ENCODE assay signal across 22 mouse cellular contexts in genomic region chr2:80465991-80466821, GRCm38 (mm10). TPM values are rescaled to one million over a fixed set of nuclear protein-coding genes. Genes with fewer than 3 reads are reported as not detected.
DNase-seq lines count a peak whose midpoint lies in the region; ATAC-seq and TF ChIP-seq lines count a peak whose summit lies in the region.
"Had no signal": no experiment of that assay in that cellular context is flagged by ENCODE, and none has a peak within 500 bp of the region (broad histone marks: within the 10 kb centered on the region; RNA-seq: fewer than 3 reads in every experiment).

No protein-coding gene starts in this region.

- no peak for TF ChIP-seq CTCF in kidney, postnatal 0 days (IDR thresholded peaks at IDR 0.05; ENCODE audit: low read depth)

- no peak overlapping the region for H3K4me3 ChIP-seq in kidney, postnatal 0 days (replicated peaks; ENCODE audit: low read depth, low read length)
- H3K4me3 ChIP-seq in embryonic facial prominence, embryonic 10.5 days, result no peak overlapping the region
- H3K4me3 ChIP-seq in embryonic facial prominence, embryonic 13.5 days, result no peak overlapping the region
- no peak overlapping the region for H3K4me3 ChIP-seq in midbrain, embryonic 16.5 days (ENCODE audit: low read depth, low read length)
- H3K4me3 ChIP-seq: forebrain, embryonic 12.5 days; heart, adult 2 months; heart, embryonic 15.5 days had no signal

- H3K9ac ChIP-seq in kidney, postnatal 0 days (ENCODE audit: low read depth, low read length), result no peak overlapping the region
- H3K9ac ChIP-seq in embryonic facial prominence, embryonic 13.5 days, result no peak overlapping the region
- no peak overlapping the region for H3K9ac ChIP-seq in midbrain, embryonic 16.5 days (ENCODE audit: low read depth, low read length)
- H3K9ac ChIP-seq: forebrain, embryonic 12.5 days; heart, embryonic 15.5 days; hindbrain, embryonic 14.5 days had no signal

- no peaks in the 10 kb centered on the region for H3K36me3 ChIP-seq in kidney, postnatal 0 days (ENCODE audit: insufficient read depth, low read length)
- no peaks in the 10 kb centered on the region for H3K36me3 ChIP-seq in embryonic facial prominence, embryonic 10.5 days (replicated peaks)
- no peaks in the 10 kb centered on the region for H3K36me3 ChIP-seq in embryonic facial prominence, embryonic 13.5 days
- H3K36me3 ChIP-seq in midbrain, embryonic 16.5 days (ENCODE audit: control insufficient read depth, insufficient read depth, low read length), result no peaks in the 10 kb centered on the region
- H3K36me3 ChIP-seq: forebrain, embryonic 12.5 days; heart, embryonic 15.5 days had no signal

- peaks cover 6% of the 10 kb centered on the region; the same call in 1 of the 2 replicates for H3K4me1 ChIP-seq in kidney, postnatal 0 days (replicated peaks; ENCODE audit: insufficient read depth, low read length)
- peaks cover 16% of the 10 kb centered on the region for H3K4me1 ChIP-seq in embryonic facial prominence, embryonic 10.5 days
- H3K4me1 ChIP-seq in embryonic facial prominence, embryonic 13.5 days, result peaks cover 7% of the 10 kb centered on the region; the same call in 1 of the 2 replicates
- no peaks in the 10 kb centered on the region for H3K4me1 ChIP-seq in midbrain, embryonic 16.5 days (ENCODE audit: control insufficient read depth, insufficient read depth, low read length)
- H3K4me1 ChIP-seq: forebrain, embryonic 12.5 days; heart, embryonic 15.5 days had no signal

- no peaks in the 10 kb centered on the region for H3K27me3 ChIP-seq in kidney, postnatal 0 days (ENCODE audit: insufficient read depth, low read length)
- H3K27me3 ChIP-seq in embryonic facial prominence, embryonic 10.5 days (replicated peaks; ENCODE audit: low read depth, poor library complexity, severe bottlenecking), result no peaks in the 10 kb centered on the region
- H3K27me3 ChIP-seq in embryonic facial prominence, embryonic 13.5 days, result no peaks in the 10 kb centered on the region
- no peaks in the 10 kb centered on the region for H3K27me3 ChIP-seq in midbrain, embryonic 16.5 days (ENCODE audit: control insufficient read depth, insufficient read depth, low read depth, low read length)
- H3K27me3 ChIP-seq: forebrain, embryonic 12.5 days; heart, embryonic 15.5 days had no signal

- no peak overlapping the region for H3K27ac ChIP-seq in kidney, postnatal 0 days
- H3K27ac ChIP-seq in embryonic facial prominence, embryonic 10.5 days (replicated peaks), result peak overlapping the region; percentile 48
- 0 out of 2 replicates have a peak overlapping the region, but pooled peaks have one; percentile 34 for H3K27ac ChIP-seq in embryonic facial prominence, embryonic 13.5 days
- no peak overlapping the region for H3K27ac ChIP-seq in midbrain, embryonic 16.5 days (ENCODE audit: low read length)
- H3K27ac ChIP-seq: forebrain, embryonic 12.5 days; heart, adult 2 months; heart, embryonic 15.5 days; hindbrain, embryonic 14.5 days had no signal

- peak; percentile 60 for DNase-seq in kidney, postnatal 0 days (ENCODE audit: low spot score)
- no peak for DNase-seq in kidney, postnatal 14 days
- DNase-seq in embryonic facial prominence, embryonic 10.5 days (ENCODE audit: low spot score), result peak; percentile 17
- DNase-seq in c-Kit-positive CD71-positive TER-119-positive erythroid progenitor cells, embryonic 14.5 days (ENCODE audit: low spot score), result no peak
- no peak for DNase-seq in urinary bladder, postnatal 36 days (ENCODE audit: low spot score in 2 of 2)
- DNase-seq: adrenal gland, postnatal 14 days; cerebellum, adult 18-20 months; cerebellum, adult 9-11 months; embryo, embryonic 11 days; gastrocnemius, postnatal 10 days; heart, adult 2 months; heart, postnatal 14 days had no signal

- 29% methylated on average over 16 of the region's 16 CpGs for WGBS in kidney, postnatal 0 days
- WGBS in embryonic facial prominence, embryonic 10.5 days, result 71% methylated on average over 16 of the region's 16 CpGs
- 53% methylated on average over 16 of the region's 16 CpGs for WGBS in embryonic facial prominence, embryonic 13.5 days
- WGBS in midbrain, embryonic 16.5 days, result 85% methylated on average over 16 of the region's 16 CpGs

- H3K4me2 ChIP-seq in kidney, postnatal 0 days (ENCODE audit: low read length), result no peak overlapping the region
- no peak overlapping the region for H3K4me2 ChIP-seq in embryonic facial prominence, embryonic 13.5 days
- H3K4me2 ChIP-seq in midbrain, embryonic 16.5 days (ENCODE audit: low read length), result no peak overlapping the region
- H3K4me2 ChIP-seq: forebrain, embryonic 12.5 days; heart, embryonic 11.5 days; heart, embryonic 15.5 days; hindbrain, embryonic 14.5 days had no signal

- peak; percentile 49; the same call in 1 of the 2 replicates for ATAC-seq in kidney, postnatal 0 days (replicated peaks; ENCODE audit: low FRiP score, low read depth)
- ATAC-seq in embryonic facial prominence, embryonic 13.5 days (ENCODE audit: insufficient number of reproducible peaks, insufficient read depth, low FRiP score, low TSS enrichment, low read depth), result peak; percentile 72; the same call in 1 of the 2 replicates
- peak; percentile 38; the same call in 1 of the 2 replicates for ATAC-seq in megakaryocyte, adult 5-6 weeks (ENCODE audit: poor library complexity, severe bottlenecking)
- ATAC-seq in midbrain, embryonic 16.5 days, result no peak
- ATAC-seq: forebrain, embryonic 16.5 days had no signal

- H3K9me3 ChIP-seq in kidney, postnatal 0 days (replicated peaks; ENCODE audit: low read length), result no peaks in the 10 kb centered on the region
- H3K9me3 ChIP-seq in embryonic facial prominence, embryonic 10.5 days, result no peaks in the 10 kb centered on the region
- no peaks in the 10 kb centered on the region for H3K9me3 ChIP-seq in embryonic facial prominence, embryonic 13.5 days
- no peaks in the 10 kb centered on the region for H3K9me3 ChIP-seq in midbrain, embryonic 16.5 days (replicated peaks; ENCODE audit: control insufficient read depth, low read length, poor library complexity, severe bottlenecking)
- H3K9me3 ChIP-seq: forebrain, embryonic 12.5 days; heart, embryonic 15.5 days had no signal

RNA-seq across cellular contexts. Expression of gene Frzb, which starts 18.8 kb away (rescaled TPM):
- polyA plus RNA-seq in kidney, postnatal 0 days (2015; fragmentation: Nextera tagmentation; extraction: Ambion mirVana), result 23.5 and 24.3 TPM in 2 replicates
- 72.0 and 74.6 TPM in 2 replicates for polyA plus RNA-seq in embryonic facial prominence, embryonic 10.5 days (2016; fragmentation: Nextera tagmentation; extraction: Ambion mirVana)
- polyA plus RNA-seq in embryonic facial prominence, embryonic 13.5 days (2015; fragmentation: Nextera tagmentation; extraction: Ambion mirVana), result 34.6 and 49.5 TPM in 2 replicates
- total RNA-seq in megakaryocyte, adult 5-6 weeks (2015), result not detected in 2 replicates
- total RNA-seq in megakaryocyte, adult 5-6 weeks (2017), result not detected in 2 replicates
- 2.2 and 5.1 TPM in 2 replicates for polyA plus RNA-seq in midbrain, embryonic 16.5 days (2015; fragmentation: Nextera tagmentation; extraction: Ambion mirVana)
- total RNA-seq: hematopoietic stem cell, adult 5-6 weeks; MEL had no signal

Comparison
In these comparisons a context has a peak if more than half of its experiments do, and no peak if none do; other contexts are left out.
1. DNase-seq: peak in kidney, postnatal 0 days (single experiment) and embryonic facial prominence, embryonic 10.5 days (single experiment); none in kidney, postnatal 14 days (single experiment), c-Kit-positive CD71-positive TER-119-positive erythroid progenitor cells, embryonic 14.5 days (single experiment) and urinary bladder, postnatal 36 days (0 of 2).
2. H3K27ac ChIP-seq: peak in embryonic facial prominence, embryonic 10.5 days (single experiment) and embryonic facial prominence, embryonic 13.5 days (single experiment); none in kidney, postnatal 0 days (single experiment) and midbrain, embryonic 16.5 days (single experiment).